Mouse (Mus musculus) CH12.LX (cell line): Measurements from ENCODE around the gene Naxe. TPM values are rescaled to one million over a fixed set of nuclear protein-coding genes. Genes with fewer than 3 reads are reported as not detected.

Source experiments
- DNase-seq: peaks from one replicate; pipeline ENCODE4 v3.0.0-alpha.2; 2013; ENCODE audit errors: extremely low read depth
- H3K27ac ChIP-seq: 2 replicates; pipeline ENCODE4 v1.5.1; 2012; ENCODE audit warnings: low read depth, mild to moderate bottlenecking, control low read depth, moderate library complexity; ENCODE audit not compliant: insufficient read depth
- H3K27me3 ChIP-seq: replicated peaks from 2 replicates; pipeline ENCODE3; 2012; ENCODE audit warnings: inconsistent platforms
- H3K36me3 ChIP-seq, 2 experiments: replicated peaks in 1 of 2; 2 replicates each; pipeline versions ENCODE3 to v1.6.1; 2012; ENCODE audit warnings: inconsistent platforms in 1 of 2, low read length in 1 of 2, mild to moderate bottlenecking in 1 of 2, mixed read lengths in 1 of 2, moderate library complexity in 1 of 2; ENCODE audit not compliant: control insufficient read depth in 1 of 2, insufficient read depth in 1 of 2
- H3K4me1 ChIP-seq, 2 experiments: 2 replicates each; pipeline ENCODE4 v1.6.1; 2012; ENCODE audit warnings: inconsistent platforms in 1 of 2, moderate library complexity in 1 of 2; ENCODE audit not compliant: insufficient read depth in 2 of 2, control insufficient read depth in 1 of 2
- H3K4me2 ChIP-seq: 2 replicates; pipeline ENCODE4 v1.6.1; 2012; ENCODE audit warnings: low read depth, mild to moderate bottlenecking, control low read depth; ENCODE audit not compliant: poor library complexity, insufficient read depth, severe bottlenecking
- H3K4me3 ChIP-seq, 3 experiments: fragments of 150-350 bp in 1 of 3; sonication (generic) in 1 of 3; replicated peaks in 1 of 3; 2 replicates each; pipeline versions ENCODE3 to v1.5.1; 2011 to 2012; ENCODE audit warnings: low read depth in 2 of 3, low read length in 2 of 3, mild to moderate bottlenecking in 2 of 3, moderate library complexity in 2 of 3, control low read depth in 1 of 3, improper control_type of control experiment in 1 of 3, inconsistent platforms in 1 of 3, mixed read lengths in 1 of 3; ENCODE audit not compliant: poor library complexity in 1 of 3
- H3K79me2 ChIP-seq: replicated peaks from 2 replicates; pipeline ENCODE4 v1.6.1; 2012; ENCODE audit warnings: mild to moderate bottlenecking, moderate library complexity; ENCODE audit not compliant: control insufficient read depth, poor library complexity, insufficient read depth, severe bottlenecking; ENCODE audit errors: extremely low read depth
- H3K9ac ChIP-seq: 2 replicates; pipeline ENCODE4 v1.6.1; 2012; ENCODE audit warnings: low read depth, mild to moderate bottlenecking, control low read depth, moderate library complexity; ENCODE audit not compliant: insufficient read depth
- H3K9me3 ChIP-seq: replicated peaks from 2 replicates; pipeline ENCODE3; 2012; ENCODE audit warnings: low read length, inconsistent platforms, mixed read lengths
- BHLHE40 ChIP-seq: IDR thresholded peaks from 2 replicates; pipeline ENCODE4 v1.6.1; 2011; ENCODE audit warnings: mild to moderate bottlenecking, low read depth, low read length, improper control_type of control experiment
- CHD1 ChIP-seq: IDR thresholded peaks from 2 replicates; pipeline ENCODE4 v1.6.1; 2012; ENCODE audit warnings: low read depth, low read length, improper control_type of control experiment, inconsistent platforms
- ELF1 ChIP-seq: IDR thresholded peaks from 2 replicates; pipeline ENCODE4 v1.6.1; 2014; ENCODE audit warnings: low read depth, mild to moderate bottlenecking, inconsistent platforms, low read length, improper control_type of control experiment
- EP300 ChIP-seq: IDR thresholded peaks from 2 replicates; pipeline ENCODE4 v1.6.1; 2011; ENCODE audit warnings: low read length, improper control_type of control experiment
- GABPA ChIP-seq: IDR thresholded peaks from 2 replicates; pipeline ENCODE4 v1.6.1; 2012; ENCODE audit warnings: low read depth, low read length, improper control_type of control experiment, inconsistent platforms; ENCODE audit not compliant: insufficient replicate concordance
- HCFC1 ChIP-seq: IDR thresholded peaks from 2 replicates; pipeline ENCODE4 v1.6.1; 2012; ENCODE audit warnings: low read depth, mild to moderate bottlenecking, inconsistent platforms, low read length, improper control_type of control experiment
- JUND ChIP-seq: conservative IDR thresholded peaks from 2 replicates; pipeline ENCODE4 v1.6.1; 2011; ENCODE audit warnings: low read depth, low read length, improper control_type of control experiment
- KAT2A ChIP-seq: IDR thresholded peaks from 2 replicates; pipeline ENCODE4 v1.6.1; 2012; ENCODE audit warnings: low read length, improper control_type of control experiment, inconsistent platforms; ENCODE audit not compliant: insufficient replicate concordance
- MAFK ChIP-seq: IDR thresholded peaks from 2 replicates; pipeline ENCODE4 v1.6.1; 2011; ENCODE audit warnings: low read length, improper control_type of control experiment; ENCODE audit not compliant: insufficient replicate concordance
- MAX ChIP-seq: IDR thresholded peaks from 2 replicates; pipeline ENCODE4 v1.6.1; 2011; ENCODE audit warnings: low read length, improper control_type of control experiment
- MAZ ChIP-seq: IDR thresholded peaks from 2 replicates; pipeline ENCODE4 v1.6.1; 2012; ENCODE audit warnings: low read depth, mild to moderate bottlenecking, inconsistent platforms, low read length, improper control_type of control experiment, moderate library complexity
- PAX5 ChIP-seq: IDR thresholded peaks from 2 replicates; pipeline ENCODE4 v1.6.1; 2012; ENCODE audit warnings: low read length, inconsistent platforms, mixed read lengths
- POLR2AphosphoS2 ChIP-seq: IDR thresholded peaks from 2 replicates; pipeline ENCODE4 v1.6.1; 2011; ENCODE audit warnings: low read depth, low read length, improper control_type of control experiment
- RAD21 ChIP-seq: IDR thresholded peaks from 2 replicates; pipeline ENCODE4 v1.6.1; 2011; ENCODE audit warnings: low read depth, mild to moderate bottlenecking, low read length, improper control_type of control experiment, moderate library complexity
- RCOR1 ChIP-seq: conservative IDR thresholded peaks from 2 replicates; pipeline ENCODE4 v1.6.1; 2012; ENCODE audit warnings: low read depth, mild to moderate bottlenecking, inconsistent platforms, low read length, improper control_type of control experiment
- SMC3 ChIP-seq: IDR thresholded peaks from 2 replicates; pipeline ENCODE4 v1.6.1; 2011; ENCODE audit warnings: low read depth, low read length, improper control_type of control experiment
- TBP ChIP-seq: conservative IDR thresholded peaks from 2 replicates; pipeline ENCODE4 v1.6.1; 2011; ENCODE audit warnings: low read depth, low read length, improper control_type of control experiment
- TCF12 ChIP-seq: IDR thresholded peaks from 2 replicates; pipeline ENCODE4 v1.6.1; 2014; ENCODE audit warnings: low read depth, mild to moderate bottlenecking, inconsistent platforms, low read length, improper control_type of control experiment
- UBTF ChIP-seq: IDR thresholded peaks from 2 replicates; pipeline ENCODE4 v1.6.1; 2012; ENCODE audit warnings: low read depth, mild to moderate bottlenecking, inconsistent platforms, low read length, improper control_type of control experiment, moderate library complexity
- USF1 ChIP-seq: IDR thresholded peaks from 2 replicates; pipeline ENCODE4 v1.6.1; 2014; ENCODE audit warnings: low read depth, mild to moderate bottlenecking, inconsistent platforms, low read length, improper control_type of control experiment
- ZC3H11A ChIP-seq: IDR thresholded peaks from 2 replicates; pipeline ENCODE4 v1.6.1; 2012; ENCODE audit warnings: low read depth, mild to moderate bottlenecking, inconsistent platforms, low read length, improper control_type of control experiment
- ZKSCAN1 ChIP-seq: IDR thresholded peaks from 2 replicates; pipeline ENCODE4 v1.6.1; 2012; ENCODE audit warnings: low read depth, inconsistent platforms, low read length, improper control_type of control experiment, borderline replicate concordance
- ZMIZ1 ChIP-seq: IDR thresholded peaks from 2 replicates; pipeline ENCODE4 v1.6.1; 2012; ENCODE audit warnings: low read depth, mild to moderate bottlenecking, inconsistent platforms, low read length, improper control_type of control experiment
- ZNF384 ChIP-seq: IDR thresholded peaks from 2 replicates; pipeline ENCODE4 v1.6.1; 2012; ENCODE audit warnings: low read depth, low read length, improper control_type of control experiment, inconsistent platforms
- dilution Hi-C: fragments of 300-500 bp; cut with MboI; formaldehyde crosslinking; loops from 2 replicates; pipeline ENCODE4 v1.14.3; 2020; ENCODE audit warnings: low sequenced_read_pairs; ENCODE audit not compliant: extremely low pct_unique_long_range_greater_than_20kb, extremely low pct_ligation_motif_present
- in situ Hi-C: fragments of 300-500 bp; cut with MboI; formaldehyde crosslinking; loops from 3 replicates; pipeline ENCODE4 v1.14.3; 2019; ENCODE audit warnings: low sequenced_read_pairs, low pct_ligation_motif_present, low pct_unique_long_range_greater_than_20kb, mixed read lengths
- polyA plus RNA-seq: library from polyadenylated mRNA; unstranded; fragments of >175 nt; gene quantifications from 2 replicates; pipeline ENCODE4 v1.2.1, GENCODE M21; 2012; ENCODE audit warnings: low read depth; ENCODE audit not compliant: insufficient read length
- total RNA-seq, 2 experiments: library from RNA; depleted of rRNA; stranded (reverse); fragments of 300-350 nt in 1 of 2; fragments of >200 nt in 1 of 2; gene quantifications; 2 replicates each; pipeline ENCODE4 v1.2.3; 2012 to 2014

Naxe gene
- total and polyA plus RNA-seq, 3 experiments = 65.6 to 124 (median 91.3) TPM

DNA sequence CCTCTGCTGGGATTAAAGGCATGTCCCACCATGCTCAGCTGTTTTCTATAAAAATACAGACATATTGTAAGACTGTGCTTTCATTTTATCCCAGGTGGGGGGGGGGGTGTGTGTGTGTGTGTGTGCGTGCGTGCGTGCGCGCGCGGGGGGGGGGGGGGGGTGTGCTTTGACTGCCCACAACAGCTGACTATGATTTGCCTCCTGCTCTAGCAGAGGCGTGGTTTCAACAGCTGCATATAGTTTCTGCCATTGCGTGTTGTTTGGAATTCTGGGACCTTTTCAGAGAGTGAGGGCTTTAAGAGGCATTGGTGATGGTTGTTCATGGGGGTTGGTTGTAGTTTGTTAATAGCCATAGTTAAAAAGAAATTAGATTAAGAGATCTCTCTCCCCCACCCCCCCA lies 27.2 kb upstream of the Naxe start:
- TF ChIP-seq POLR2AphosphoS2 (no peak), PAX5 (no peak), GABPA (no peak), ZC3H11A (no peak), KAT2A (no peak), CHD1 (no peak), HCFC1 (no peak), TBP (no peak)
- Histone ChIP-seq H3K36me3 (peaks cover 16 to 48% of the 10 kb centered on the region in 2 experiments), H3K79me2 (no peaks in the 10 kb centered on the region), H3K9me3 (no peaks in the 10 kb centered on the region), H3K4me2 (no peak overlapping the region), H3K27me3 (peaks cover under 1% of the 10 kb centered on the region), H3K4me3 (no peak overlapping the region), H3K9ac (no peak overlapping the region), H3K4me1 (peaks cover 10 to 40% of the 10 kb centered on the region in 2 experiments), H3K27ac (no peak overlapping the region)
- DNase-seq = no peak
- in situ Hi-C loops (loop anchor here (5.0 kb wide), 2 partner anchors 47 to 82 kb away; no protein-coding TSS in a partner anchor), dilution Hi-C loops (no loop called here)

DNA sequence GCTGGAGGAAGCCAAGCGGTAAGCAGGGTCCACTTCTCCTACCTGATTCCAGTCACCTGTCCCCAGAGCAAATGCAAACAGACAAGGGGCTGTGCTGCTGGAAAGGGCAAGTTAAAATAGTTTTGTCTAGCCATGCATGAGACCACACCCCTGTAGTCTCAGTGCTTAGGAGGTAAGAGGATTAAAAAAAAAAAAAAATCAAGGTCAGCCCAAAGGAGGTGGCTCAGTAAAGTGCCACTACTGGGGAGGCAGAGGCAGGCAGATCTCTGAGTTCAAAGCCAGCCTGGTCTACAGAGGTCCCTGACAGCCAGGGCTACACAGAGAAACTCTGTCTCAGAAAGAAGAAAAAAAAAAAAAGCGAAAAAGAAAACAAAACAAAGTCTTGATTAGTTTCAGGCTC lies 25.7 kb upstream of the Naxe start:
- Histone ChIP-seq H3K4me2 (no peak overlapping the region), H3K4me1 (peaks cover 10 to 40% of the 10 kb centered on the region in 2 experiments), H3K79me2 (no peaks in the 10 kb centered on the region), H3K36me3 (peaks cover 6 to 33% of the 10 kb centered on the region in 2 experiments), H3K27ac (no peak overlapping the region), H3K27me3 (peaks cover 6% of the 10 kb centered on the region), H3K9ac (no peak overlapping the region), H3K9me3 (no peaks in the 10 kb centered on the region), H3K4me3 (no peak overlapping the region)
- dilution Hi-C loops (no loop called here), in situ Hi-C loops (loop anchor here (5.0 kb wide), 1 partner anchor 62 kb away; no protein-coding TSS in a partner anchor)
- TF ChIP-seq KAT2A = no peak
- peak; percentile 54 for TF ChIP-seq ZNF384
- no peak for TF ChIP-seq MAZ
- peak; percentile 12 for DNase-seq

DNA sequence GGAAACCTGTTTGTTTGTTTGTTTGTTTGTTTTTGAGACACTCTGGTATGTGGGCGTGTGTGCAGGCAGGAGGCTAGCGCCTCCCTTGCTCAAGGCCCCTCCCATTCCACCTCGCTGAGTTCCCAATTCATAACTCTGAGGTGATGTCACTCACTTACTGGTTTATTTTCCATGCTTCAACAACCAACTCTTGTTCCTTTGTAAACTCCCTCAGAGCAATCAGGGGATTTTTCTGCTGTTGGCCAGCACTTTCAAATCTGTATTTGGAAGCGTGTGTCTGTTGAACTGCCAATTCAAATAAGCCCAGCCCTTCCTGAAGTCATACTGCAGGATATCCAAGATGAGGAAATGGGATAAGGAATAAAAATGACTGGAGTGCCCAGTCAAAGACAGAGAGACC lies 24.4 kb upstream of the Naxe start:
- H3K4me3 ChIP-seq = peak overlapping the region; percentile 56 to 76 (median 66)
- H3K4me2 ChIP-seq = peak overlapping the region; percentile 65
- DNase-seq = peak; percentile 88
- H3K9ac ChIP-seq = peak overlapping the region; percentile 1; the same call in 1 of the 2 replicates
- peaks cover 10 to 40% of the 10 kb centered on the region in 2 experiments for H3K4me1 ChIP-seq
- in situ Hi-C loops = loop anchor here (5.0 kb wide), 1 partner anchor 60 kb away; no protein-coding TSS in a partner anchor
- peak overlapping the region; percentile 66; the same call in 1 of the 2 replicates for H3K27ac ChIP-seq
- H3K36me3 ChIP-seq = peaks cover 0 to 24% of the 10 kb centered on the region in 2 experiments
- no peaks in the 10 kb centered on the region for H3K79me2 ChIP-seq
- H3K9me3 ChIP-seq = no peaks in the 10 kb centered on the region
- H3K27me3 ChIP-seq = peaks cover 12% of the 10 kb centered on the region
- dilution Hi-C loops = no loop called here
- TF ChIP-seq MAX = peak; percentile 48
- TF ChIP-seq SMC3 = no peak
- TF ChIP-seq JUND = peak; percentile 79
- TF ChIP-seq RAD21 = no peak
- no peak for TF ChIP-seq ZKSCAN1
- peak; percentile 42; the same call in 1 of the 2 replicates for TF ChIP-seq TCF12
- TF ChIP-seq ZNF384 = no peak
- TF ChIP-seq EP300 = peak; percentile 64
- no peak for TF ChIP-seq KAT2A
- no peak for TF ChIP-seq ZMIZ1
- 0 out of 2 replicates have a peak, but pooled peaks have one; percentile 48 for TF ChIP-seq MAFK
- TF ChIP-seq ELF1 = peak; percentile 63
- TF ChIP-seq RCOR1 = 0 out of 2 replicates have a peak, but pooled peaks have one; percentile 57
- no peak for TF ChIP-seq UBTF
- no peak for TF ChIP-seq PAX5
- peak; percentile 67 for TF ChIP-seq BHLHE40
- no peak for TF ChIP-seq USF1
- TF ChIP-seq GABPA = no peak
